Mouse (Mus musculus) G1E (cell line): ENCODE data around the gene Spaca4. TPM values are rescaled to one million over a fixed set of nuclear protein-coding genes. Genes with fewer than 3 reads are reported as not detected.

Source experiments
- ATAC-seq: 2 replicates; pipeline ENCODE4 v1.8.0; 2016; ENCODE audit warnings: mild to moderate bottlenecking; ENCODE audit not compliant: insufficient number of reproducible peaks, poor library complexity, low FRiP score, severe bottlenecking; ENCODE audit errors: extremely low read depth
- DNase-seq: peaks from one replicate; pipeline ENCODE4 v3.0.0; 2012; ENCODE audit warnings: low spot score
- H3K27me3 ChIP-seq: 2 replicates; pipeline ENCODE4 v1.6.1; 2012; ENCODE audit warnings: mild to moderate bottlenecking, low read length, inconsistent platforms; ENCODE audit not compliant: insufficient read depth
- H3K36me3 ChIP-seq: replicated peaks from 2 replicates; pipeline ENCODE3; 2012; ENCODE audit warnings: mild to moderate bottlenecking, inconsistent platforms
- H3K4me1 ChIP-seq: 2 replicates; pipeline ENCODE4 v1.6.1; 2012; ENCODE audit warnings: low read depth, low read length, inconsistent platforms, mixed read lengths; ENCODE audit not compliant: insufficient read depth
- H3K4me3 ChIP-seq: 2 replicates; pipeline ENCODE4 v1.5.1; 2012; ENCODE audit warnings: low read depth, mild to moderate bottlenecking, inconsistent platforms, low read length, moderate library complexity, mixed read lengths
- H3K9me3 ChIP-seq: replicated peaks from 2 replicates; pipeline ENCODE4 v1.6.1; 2012; ENCODE audit warnings: inconsistent platforms
- CTCF ChIP-seq: IDR thresholded peaks from 2 replicates; pipeline ENCODE4 v1.5.1; 2012; ENCODE audit warnings: low read depth, low read length, inconsistent platforms, mixed read lengths
- GATA1 ChIP-seq: IDR thresholded peaks from 2 replicates; pipeline ENCODE4 v1.6.1; 2012; ENCODE audit warnings: borderline replicate concordance, low read length, inconsistent platforms, mixed read lengths
- GATA2 ChIP-seq: IDR thresholded peaks from 2 replicates; pipeline ENCODE4 v1.6.1; 2012; ENCODE audit warnings: low read depth, low read length, inconsistent platforms, borderline replicate concordance
- POLR2AphosphoS5 ChIP-seq: IDR thresholded peaks from 2 replicates; pipeline ENCODE4 v1.6.1; 2012; ENCODE audit warnings: low read depth, low read length, inconsistent platforms; ENCODE audit not compliant: insufficient replicate concordance
- TAL1 ChIP-seq: conservative IDR thresholded peaks from 2 replicates; pipeline ENCODE4 v1.6.1; 2012; ENCODE audit warnings: low read depth, low read length, inconsistent platforms, mixed read lengths
- polyA plus RNA-seq: library from polyadenylated mRNA; stranded (reverse); fragments of >175 nt; gene quantifications from 2 replicates; pipeline ENCODE4 v1.2.3, GENCODE M21; 2012
- total RNA-seq, 2 experiments: library from RNA; stranded (forward) in 1 of 2; stranded (reverse) in 1 of 2; fragments of 200-1000 nt in 1 of 2; fragments of >200 nt in 1 of 2; fragmentation: Nextera tagmentation in 1 of 2; gene quantifications; 2 replicates each; pipeline ENCODE4 v1.2.3; 2014 to 2017

Gene Spaca4
- total and polyA plus RNA-seq, 3 experiments: not detected

DNA sequence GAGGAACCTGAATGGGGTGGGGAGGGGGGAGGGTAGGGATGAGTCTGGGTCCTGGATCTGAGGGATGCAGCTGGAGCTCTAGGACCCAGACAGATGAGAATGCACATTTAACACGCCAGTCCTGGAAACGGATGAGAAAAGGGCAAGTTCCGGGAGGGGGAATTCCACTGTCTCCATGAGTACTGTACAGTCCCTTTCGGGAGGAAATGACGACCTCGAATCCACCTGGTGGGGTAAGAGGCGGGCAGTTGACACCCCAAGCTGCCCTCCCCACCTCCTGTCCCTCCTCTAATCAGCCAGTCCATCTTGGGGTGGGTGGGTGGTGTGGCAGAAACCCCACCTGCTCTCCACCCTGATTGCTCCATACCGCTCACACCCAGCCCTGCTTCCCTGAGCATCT lies 40.4 kb upstream of the Spaca4 start:
- H3K4me3 ChIP-seq: no peak overlapping the region
- DNase-seq: no peak
- H3K4me1 ChIP-seq: no peaks in the 10 kb centered on the region
- peaks cover 3% of the 10 kb centered on the region; the same call in 1 of the 2 replicates for H3K27me3 ChIP-seq
- TF ChIP-seq POLR2AphosphoS5 (no peak), GATA1 (no peak), CTCF (no peak), GATA2 (no peak), TAL1 (no peak)
- H3K36me3 ChIP-seq: no peaks in the 10 kb centered on the region
- ATAC-seq: no peak
- H3K9me3 ChIP-seq: no peaks in the 10 kb centered on the region

DNA sequence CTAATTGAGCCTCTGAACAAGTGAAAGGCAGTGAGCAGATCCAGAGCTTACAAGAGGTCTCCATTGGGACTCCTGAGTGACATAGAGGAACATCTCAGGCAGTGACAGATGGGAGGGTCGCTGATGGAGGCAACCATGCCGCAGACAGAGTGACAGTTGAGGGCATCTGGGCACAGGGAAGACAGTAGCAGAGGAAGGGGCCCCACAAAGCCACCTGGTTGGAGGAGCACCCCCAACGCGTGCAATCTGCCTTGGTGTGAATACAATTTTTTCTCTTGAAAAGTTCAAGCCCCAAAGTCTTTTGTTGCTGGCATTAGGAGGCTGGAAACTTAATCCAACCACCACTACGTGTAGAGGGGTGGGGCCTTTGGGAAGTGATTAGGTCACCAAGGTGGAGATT lies 34.5 kb upstream of the Spaca4 start:
- TF ChIP-seq TAL1: no peak
- TF ChIP-seq GATA1: no peak
- TF ChIP-seq GATA2: no peak
- TF ChIP-seq CTCF: no peak
- no peak for TF ChIP-seq POLR2AphosphoS5

DNA sequence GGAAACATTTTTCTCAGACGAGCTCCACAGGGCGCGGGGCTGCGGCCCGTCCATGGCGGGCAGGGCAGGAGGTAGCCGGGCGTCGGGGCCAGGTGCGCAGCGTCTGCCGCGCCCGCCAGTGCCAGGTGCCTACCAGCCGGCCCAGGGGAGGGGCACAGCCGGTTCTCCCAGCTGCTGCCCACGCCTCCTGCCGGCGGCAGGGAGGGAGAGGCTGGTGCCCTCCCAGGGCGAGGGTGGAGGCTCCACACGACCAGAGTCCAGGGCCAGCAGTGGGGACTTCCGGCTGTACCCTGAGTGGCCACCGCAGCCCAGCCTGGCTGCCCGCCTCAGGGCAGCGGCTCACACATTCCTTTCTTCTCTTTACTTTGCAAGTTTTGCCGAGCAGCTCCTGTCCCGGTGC lies 33.8 kb upstream of the Spaca4 start:
- Histone ChIP-seq H3K4me1 (no peaks in the 10 kb centered on the region), H3K4me3 (no peak overlapping the region), H3K36me3 (no peaks in the 10 kb centered on the region), H3K27me3 (peaks cover 10% of the 10 kb centered on the region), H3K9me3 (no peaks in the 10 kb centered on the region)
- ATAC-seq (no peak), DNase-seq (no peak)
- TF ChIP-seq GATA1 (no peak), GATA2 (no peak), CTCF (no peak), POLR2AphosphoS5 (no peak), TAL1 (no peak)

More for the DNA sequence above, 34.5 kb upstream of the Spaca4 start:
- no peak overlapping the region for H3K4me3 ChIP-seq
- no peaks in the 10 kb centered on the region for H3K36me3 ChIP-seq
- H3K9me3 ChIP-seq: no peaks in the 10 kb centered on the region
- peaks cover 10% of the 10 kb centered on the region for H3K27me3 ChIP-seq
- no peak for DNase-seq
- no peak for ATAC-seq
- H3K4me1 ChIP-seq: no peaks in the 10 kb centered on the region

DNA sequence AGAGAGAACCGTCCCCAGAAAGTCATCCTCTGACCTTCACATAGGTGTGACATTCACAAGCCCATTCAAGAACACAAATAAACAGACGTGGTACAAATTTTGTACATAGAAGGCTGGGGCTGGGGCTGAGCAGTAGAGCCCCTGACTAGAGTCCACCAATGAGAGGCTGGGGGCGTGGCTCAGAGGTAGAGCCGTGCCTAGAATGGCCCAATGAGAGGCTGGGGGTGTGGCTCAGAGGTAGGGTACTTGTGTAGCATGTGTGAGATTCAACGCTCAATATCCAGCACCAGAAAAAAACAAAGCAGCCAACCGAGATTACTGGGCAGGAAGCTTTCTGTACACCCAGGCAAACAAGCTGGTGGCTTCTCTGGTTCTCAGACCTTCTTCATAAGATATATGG lies 30.1 kb upstream of the Spaca4 start:
- ATAC-seq: no peak

DNA sequence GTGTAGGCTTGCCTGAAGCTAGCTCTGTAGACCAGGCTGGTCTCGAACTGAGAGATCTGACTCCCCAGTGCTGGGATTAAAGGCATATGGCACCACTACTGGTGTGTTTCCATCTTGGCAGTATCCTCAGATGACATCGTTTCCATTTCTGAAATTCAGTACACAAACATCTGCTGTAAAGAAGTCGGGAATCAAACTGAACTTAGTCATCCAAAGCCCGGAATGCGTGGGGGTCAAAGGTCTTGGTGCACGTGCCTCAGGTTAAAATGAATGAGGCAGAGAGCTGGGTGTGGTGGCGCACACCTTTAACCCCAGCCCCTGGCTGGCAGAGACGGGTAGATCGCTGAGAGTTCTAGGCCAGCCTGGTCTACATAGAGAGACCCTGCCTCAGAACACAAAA lies 24.5 kb upstream of the Spaca4 start:
- no peaks in the 10 kb centered on the region for H3K9me3 ChIP-seq
- no peaks in the 10 kb centered on the region for H3K36me3 ChIP-seq
- peaks cover 13% of the 10 kb centered on the region for H3K27me3 ChIP-seq
- TF ChIP-seq GATA2 (no peak), TAL1 (no peak), POLR2AphosphoS5 (no peak), CTCF (no peak), GATA1 (no peak)
- ATAC-seq (no peak), DNase-seq (no peak)
- no peaks in the 10 kb centered on the region for H3K4me1 ChIP-seq
- H3K4me3 ChIP-seq: no peak overlapping the region

More for the DNA sequence above, 30.1 kb upstream of the Spaca4 start:
- peaks cover 10% of the 10 kb centered on the region for H3K27me3 ChIP-seq
- H3K36me3 ChIP-seq: no peaks in the 10 kb centered on the region
- DNase-seq: no peak
- no peaks in the 10 kb centered on the region for H3K9me3 ChIP-seq
- no peaks in the 10 kb centered on the region for H3K4me1 ChIP-seq
- no peak overlapping the region for H3K4me3 ChIP-seq
- TF ChIP-seq CTCF (no peak), TAL1 (no peak), GATA2 (no peak), GATA1 (no peak), POLR2AphosphoS5 (no peak)

DNA sequence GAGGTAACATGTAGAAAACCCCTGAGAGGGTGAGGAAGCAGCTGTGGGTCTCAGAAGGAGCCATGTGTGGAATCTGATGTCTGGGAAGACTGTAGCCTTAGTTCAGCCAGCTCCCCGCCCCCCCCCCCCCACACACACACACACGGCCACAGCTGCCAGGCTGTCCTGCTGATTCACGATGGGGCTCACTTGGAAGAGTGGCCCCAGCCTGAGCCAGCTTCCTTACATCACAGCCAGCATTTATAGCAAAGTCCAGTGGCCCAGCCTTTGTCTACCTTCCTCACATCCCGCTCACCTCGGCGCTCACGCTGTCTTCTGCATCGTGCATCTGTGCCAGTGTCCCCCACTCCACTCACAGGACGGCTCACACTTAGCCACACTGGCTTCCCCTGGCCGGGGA lies 23.8 kb upstream of the Spaca4 start:
- DNase-seq (no peak), ATAC-seq (no peak)
- no peak overlapping the region for H3K4me3 ChIP-seq

DNA sequence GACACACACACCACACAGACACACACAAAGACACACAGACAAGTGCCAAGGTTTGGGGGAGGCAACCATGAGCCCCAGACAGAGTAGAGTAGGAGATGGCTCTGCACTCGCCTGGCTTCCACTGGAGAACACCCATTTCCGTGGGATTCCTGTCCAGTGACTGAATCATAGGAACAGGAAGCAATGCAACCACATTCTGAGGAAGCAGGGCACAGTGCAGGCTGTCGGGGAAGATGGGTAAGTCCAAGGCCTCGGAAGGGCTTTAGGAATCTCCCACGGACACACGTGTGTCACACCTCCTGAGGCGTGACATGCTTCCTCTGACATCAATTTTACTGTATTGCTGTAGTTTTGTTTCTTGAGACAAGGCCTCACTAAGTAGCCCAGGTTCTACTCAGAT lies 22.5 kb upstream of the Spaca4 start:
- ATAC-seq: no peak
- no peak for TF ChIP-seq GATA1
- no peak for TF ChIP-seq TAL1
- TF ChIP-seq CTCF: no peak
- no peak for TF ChIP-seq POLR2AphosphoS5
- TF ChIP-seq GATA2: no peak
- H3K9me3 ChIP-seq: no peaks in the 10 kb centered on the region
- no peak overlapping the region for H3K4me3 ChIP-seq
- peaks cover 13% of the 10 kb centered on the region for H3K27me3 ChIP-seq
- no peaks in the 10 kb centered on the region for H3K36me3 ChIP-seq
- H3K4me1 ChIP-seq: no peaks in the 10 kb centered on the region
- no peak for DNase-seq

More for the DNA sequence above, 23.8 kb upstream of the Spaca4 start:
- TF ChIP-seq CTCF (no peak), GATA2 (no peak)
- Histone ChIP-seq H3K27me3 (peaks cover 13% of the 10 kb centered on the region), H3K9me3 (no peaks in the 10 kb centered on the region), H3K36me3 (no peaks in the 10 kb centered on the region), H3K4me1 (no peaks in the 10 kb centered on the region)
